Mouse (Mus musculus): ENCODE results near the gene Tha1. TPM values are rescaled to one million over a fixed set of nuclear protein-coding genes. Genes with fewer than 3 reads are reported as not detected.

Gene Tha1
- polyA plus RNA-seq, 1 experiment from 2014 or later: 7.1 TPM

DNA sequence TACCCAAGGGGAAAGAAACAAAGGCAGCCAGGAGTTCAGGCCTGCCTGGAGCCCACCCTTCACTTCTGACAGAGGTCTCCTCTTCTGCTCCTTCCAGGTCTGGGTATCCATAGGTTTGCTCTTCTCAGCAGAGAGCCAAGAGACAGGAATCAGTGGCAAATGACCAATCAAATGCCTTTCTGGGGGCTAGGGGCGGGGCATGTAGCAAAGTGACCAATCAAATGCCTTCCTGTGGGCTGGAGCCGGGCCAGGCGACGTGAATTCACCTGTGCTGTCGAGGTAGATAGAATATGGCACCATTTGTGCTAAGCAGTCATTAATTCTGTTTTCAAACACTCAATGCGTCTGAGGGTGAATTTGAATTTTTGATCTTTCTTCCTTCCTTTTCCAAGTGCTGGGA, 18.9 kb upstream of the Tha1 start:
- Histone ChIP-seq H3K4me3 (replicated peaks) (no peak overlapping the region), H3K9me3 (no peaks in the 10 kb centered on the region), H3K4me2 (no peak overlapping the region), H3K4me1 (peaks cover 43% of the 10 kb centered on the region), H3K36me3 (no peaks in the 10 kb centered on the region), H3K27me3 (replicated peaks) (no peaks in the 10 kb centered on the region), H3K9ac (no peak overlapping the region), H3K27ac (no peak overlapping the region)
- no peak for ATAC-seq (ENCODE audit: insufficient read depth, low FRiP score, low read depth)
- 53% methylated on average over 6 of the region's 6 CpGs for WGBS

DNA sequence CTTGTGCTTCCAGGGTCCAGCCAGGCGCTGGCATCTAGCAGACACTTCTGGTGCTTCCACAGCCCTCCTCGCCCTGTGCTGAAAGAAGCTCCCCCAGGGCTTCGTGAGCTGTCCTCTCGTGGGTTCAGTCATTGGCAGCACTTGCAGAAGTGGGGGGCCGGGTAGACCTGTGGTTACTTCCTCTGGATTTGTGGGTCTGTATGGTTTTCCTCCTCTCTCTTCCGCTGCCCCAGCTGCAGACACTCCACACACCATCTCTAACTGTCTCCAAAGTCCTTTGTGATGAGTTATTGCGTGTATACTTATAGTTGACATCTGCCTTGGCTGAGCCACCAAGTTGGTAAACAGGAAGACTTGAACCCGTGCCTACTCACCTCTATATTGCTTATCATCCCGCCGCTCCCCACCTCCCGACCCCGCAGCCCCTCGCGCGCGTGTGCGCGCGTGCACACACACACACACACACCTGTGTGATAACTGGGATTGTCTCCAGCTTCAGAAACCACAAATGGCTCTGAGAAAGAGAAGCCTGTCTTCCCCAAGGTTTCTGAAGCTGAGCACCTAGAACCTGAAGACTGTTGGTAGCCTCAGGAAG, 18.4 kb upstream of the Tha1 start:
- no peaks in the 10 kb centered on the region for H3K9me3 ChIP-seq
- no peak overlapping the region for H3K27ac ChIP-seq
- no peak for ATAC-seq (ENCODE audit: insufficient read depth, low FRiP score, low read depth)
- H3K9ac ChIP-seq: no peak overlapping the region
- WGBS: 84% methylated on average over 19 of the region's 19 CpGs
- H3K4me3 ChIP-seq (replicated peaks): no peak overlapping the region
- peaks cover 43% of the 10 kb centered on the region for H3K4me1 ChIP-seq
- H3K27me3 ChIP-seq (replicated peaks): no peaks in the 10 kb centered on the region
- H3K36me3 ChIP-seq: no peaks in the 10 kb centered on the region
- no peak overlapping the region for H3K4me2 ChIP-seq

DNA sequence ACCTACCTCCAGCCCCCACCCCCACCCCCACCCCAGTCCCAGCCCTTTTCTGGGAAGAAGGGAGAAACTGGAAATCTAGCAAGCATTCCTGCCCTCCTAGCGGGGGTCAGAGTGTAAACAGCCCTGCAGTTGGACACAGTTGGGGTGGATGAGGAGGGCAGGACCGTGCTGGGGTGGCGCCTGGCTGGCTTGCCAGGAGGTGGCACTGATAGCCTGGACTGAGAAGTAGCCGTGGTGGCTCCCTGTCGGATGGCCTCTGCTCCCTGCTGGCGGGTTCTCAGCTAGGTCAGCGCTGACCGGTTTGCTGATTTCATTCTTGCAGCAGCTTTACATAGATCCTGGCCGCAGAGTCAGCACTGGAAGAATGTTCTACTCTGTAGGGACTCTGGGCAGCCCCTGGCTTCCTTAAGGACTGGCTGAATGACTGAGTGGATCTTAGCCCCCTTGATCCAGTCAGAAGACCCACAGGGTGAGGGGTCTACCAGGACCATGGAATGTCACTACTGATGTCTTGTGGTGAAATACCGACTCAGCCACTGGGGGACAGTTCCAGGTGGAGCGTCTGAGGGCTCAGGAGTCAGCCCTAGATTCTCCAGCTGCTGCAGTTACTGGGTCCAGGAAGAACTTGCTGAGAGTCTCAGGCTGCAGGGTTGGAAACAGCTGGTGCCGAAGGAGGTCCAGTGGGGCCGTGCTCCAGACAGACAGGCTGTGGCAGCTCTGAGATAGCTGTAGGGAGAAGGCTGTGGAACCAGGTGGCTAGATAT, 17.4 kb upstream of the Tha1 start:
- Histone ChIP-seq H3K36me3 (no peaks in the 10 kb centered on the region), H3K4me2 (peak overlapping the region; percentile 57), H3K27me3 (replicated peaks) (no peaks in the 10 kb centered on the region), H3K27ac (0 out of 2 replicates have a peak overlapping the region, but pooled peaks have one; percentile 17), H3K9me3 (no peaks in the 10 kb centered on the region), H3K4me3 (replicated peaks) (no peak overlapping the region), H3K4me1 (peaks cover 43% of the 10 kb centered on the region), H3K9ac (no peak overlapping the region)
- 28% methylated on average over 13 of the region's 13 CpGs for WGBS
- peak; percentile 29; the same call in 1 of the 2 replicates for ATAC-seq (ENCODE audit: insufficient read depth, low FRiP score, low read depth)

DNA sequence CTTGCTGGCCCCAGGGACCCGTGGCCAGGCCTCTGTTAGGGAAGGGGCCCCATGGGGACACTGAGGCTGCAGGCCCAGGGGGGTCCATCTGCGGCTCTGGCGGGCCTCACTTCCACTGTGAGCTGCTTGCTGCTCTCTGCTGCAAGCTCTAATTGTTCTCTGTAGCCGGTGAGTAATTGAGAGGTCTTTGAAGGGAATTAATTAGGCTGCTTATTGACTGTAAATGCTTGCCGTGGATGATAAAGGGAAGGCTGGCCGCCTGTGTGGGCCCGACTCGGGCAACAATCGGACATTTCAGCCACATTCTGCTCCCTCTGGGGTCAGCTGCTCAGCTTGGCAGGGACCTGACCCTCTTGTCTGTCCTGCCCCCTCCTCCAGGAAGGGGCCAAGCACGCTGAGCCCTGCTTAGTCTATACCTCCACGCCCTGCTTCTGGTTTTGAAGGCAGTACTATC, 16.6 kb upstream of the Tha1 start:
- peak overlapping the region; percentile 57 for H3K4me2 ChIP-seq

DNA sequence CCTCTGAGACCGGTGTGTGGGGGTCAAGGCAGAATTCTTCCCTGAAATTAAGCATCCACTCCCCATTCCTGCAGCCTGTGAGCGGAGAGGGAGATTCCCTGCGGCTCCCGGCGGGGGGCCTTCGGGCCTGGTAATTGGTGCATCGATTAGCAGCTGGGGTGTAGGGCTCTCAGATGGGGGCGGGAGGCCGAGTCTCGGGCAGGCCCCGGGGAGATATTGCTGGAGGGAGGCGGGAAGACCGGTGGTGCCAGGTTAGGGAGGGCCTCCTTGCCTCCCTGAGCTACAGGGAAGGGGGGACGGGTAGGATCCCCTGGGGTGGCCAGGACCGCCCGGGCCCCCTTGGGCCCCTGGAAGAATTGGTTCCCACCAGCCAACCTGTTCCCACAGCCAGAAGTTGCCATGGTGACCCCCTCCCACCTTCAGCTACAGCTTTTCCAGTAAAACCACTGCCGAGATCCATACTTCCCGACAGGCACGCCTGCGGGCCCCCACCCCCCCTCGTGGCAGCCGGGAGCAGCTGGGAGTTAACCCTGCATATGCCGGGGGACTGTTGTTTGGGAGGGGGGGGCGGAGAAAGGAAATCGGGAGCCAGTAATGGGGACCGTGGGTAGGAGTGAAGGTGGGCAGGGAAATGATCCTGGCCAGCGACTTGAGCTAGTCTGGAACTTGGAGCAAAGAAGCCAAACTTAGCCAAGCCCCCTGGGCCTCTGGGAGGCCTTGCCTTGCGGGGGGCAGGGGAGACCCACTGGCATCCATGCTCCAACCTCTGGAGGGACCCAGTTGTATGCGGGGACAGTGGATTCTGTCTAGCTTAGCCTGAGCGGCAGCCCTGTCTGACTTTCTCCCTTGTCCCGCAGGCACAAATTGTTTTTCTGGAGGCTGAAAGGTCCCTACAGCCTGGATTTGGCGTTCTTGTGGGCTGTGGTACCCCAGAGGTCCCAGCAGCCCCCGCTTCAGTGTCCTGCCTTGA, 15.9 kb upstream of the Tha1 start:
- peak overlapping the region; percentile 35 for H3K27ac ChIP-seq
- H3K4me3 ChIP-seq (replicated peaks): peak overlapping the region; percentile 28
- no peaks in the 10 kb centered on the region for H3K27me3 ChIP-seq (replicated peaks)
- WGBS: 10% methylated on average over 33 of the region's 33 CpGs
- peak overlapping the region; percentile 57 for H3K4me2 ChIP-seq
- no peaks in the 10 kb centered on the region for H3K36me3 ChIP-seq
- ATAC-seq (ENCODE audit: insufficient read depth, low FRiP score, low read depth): peak; percentile 44; the same call in 1 of the 2 replicates
- H3K9me3 ChIP-seq: no peaks in the 10 kb centered on the region
- H3K4me1 ChIP-seq: peaks cover 43% of the 10 kb centered on the region
- no peak overlapping the region for H3K9ac ChIP-seq

More for the DNA sequence above, 16.6 kb upstream of the Tha1 start:
- Histone ChIP-seq H3K9me3 (no peaks in the 10 kb centered on the region), H3K9ac (no peak overlapping the region), H3K36me3 (no peaks in the 10 kb centered on the region), H3K4me3 (replicated peaks) (peak overlapping the region; percentile 28), H3K27me3 (replicated peaks) (no peaks in the 10 kb centered on the region), H3K27ac (peak overlapping the region; percentile 17), H3K4me1 (peaks cover 43% of the 10 kb centered on the region)
- 19% methylated on average over 11 of the region's 11 CpGs for WGBS
- ATAC-seq (ENCODE audit: insufficient read depth, low FRiP score, low read depth): no peak

DNA sequence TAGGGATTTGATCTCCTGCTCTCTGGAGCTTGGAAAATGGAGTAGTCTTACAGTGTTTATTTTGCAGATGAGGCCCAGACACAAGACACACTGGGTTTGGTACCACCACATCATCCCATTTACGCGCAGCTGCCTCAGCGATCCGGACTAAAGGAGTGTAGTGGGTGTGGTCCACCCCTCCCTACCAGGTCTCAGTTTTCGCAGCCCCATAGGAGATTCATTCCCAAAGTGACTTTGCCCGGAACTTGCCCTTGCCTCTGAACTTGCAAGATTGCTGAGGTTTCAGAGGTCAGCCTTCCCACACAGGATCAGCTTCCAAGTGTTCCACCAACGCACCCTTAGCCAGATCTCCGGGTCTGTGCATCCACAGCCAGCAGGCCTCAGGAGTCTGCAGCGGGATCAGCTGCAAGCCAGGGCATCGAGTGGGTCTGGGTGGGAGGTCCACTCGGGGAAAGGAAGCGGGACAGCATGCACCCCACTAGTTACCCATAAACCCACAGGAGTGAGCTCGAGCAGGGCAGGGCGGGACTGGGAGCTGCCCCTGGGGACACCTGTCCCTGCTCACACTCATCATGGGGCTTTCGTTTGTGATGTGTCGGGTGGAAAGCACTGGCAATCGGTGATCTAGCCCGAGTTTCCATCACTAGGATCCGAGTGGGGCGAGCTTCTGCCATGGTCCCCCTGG, 15.0 kb upstream of the Tha1 start:
- H3K27me3 ChIP-seq (replicated peaks): no peaks in the 10 kb centered on the region
- 0 out of 2 replicates have a peak overlapping the region, but pooled peaks have one; percentile 35 for H3K27ac ChIP-seq
- H3K9ac ChIP-seq: no peak overlapping the region
- no peak for ATAC-seq (ENCODE audit: insufficient read depth, low FRiP score, low read depth)
- peak overlapping the region; percentile 28; the same call in 1 of the 2 replicates for H3K4me3 ChIP-seq (replicated peaks)
- WGBS: 28% methylated on average over 20 of the region's 20 CpGs
- H3K9me3 ChIP-seq: no peaks in the 10 kb centered on the region
- peaks cover 43% of the 10 kb centered on the region for H3K4me1 ChIP-seq
- no peaks in the 10 kb centered on the region for H3K36me3 ChIP-seq
- H3K4me2 ChIP-seq: peak overlapping the region; percentile 57

DNA sequence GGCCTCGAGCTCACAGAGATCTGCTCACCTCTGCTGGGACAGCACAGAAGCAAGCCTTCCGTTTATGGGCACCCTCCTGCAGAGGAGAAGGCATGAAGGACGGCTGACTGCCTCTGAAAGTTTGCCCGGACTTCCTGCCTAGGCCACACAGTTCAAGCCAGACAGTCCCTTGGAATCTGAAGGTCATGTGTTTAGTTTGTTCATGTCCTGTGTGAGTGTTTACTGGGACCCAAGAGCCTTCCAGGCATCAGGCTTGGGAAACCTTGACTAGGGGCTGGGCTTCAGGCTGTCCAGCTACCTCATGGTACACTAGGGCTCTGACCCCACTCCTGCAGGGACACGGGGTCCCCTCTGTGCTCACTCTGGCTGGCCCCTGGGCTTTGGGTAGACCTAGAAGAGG, 12.7 kb upstream of the Tha1 start:
- Histone ChIP-seq H3K4me2 (no peak overlapping the region), H3K27ac (no peak overlapping the region), H3K4me3 (replicated peaks) (no peak overlapping the region), H3K36me3 (no peaks in the 10 kb centered on the region), H3K4me1 (peaks cover 48% of the 10 kb centered on the region), H3K9me3 (no peaks in the 10 kb centered on the region), H3K9ac (no peak overlapping the region), H3K27me3 (replicated peaks) (no peaks in the 10 kb centered on the region)
- 46% methylated on average over 5 of the region's 5 CpGs for WGBS
- ATAC-seq (ENCODE audit: insufficient read depth, low FRiP score, low read depth): no peak

DNA sequence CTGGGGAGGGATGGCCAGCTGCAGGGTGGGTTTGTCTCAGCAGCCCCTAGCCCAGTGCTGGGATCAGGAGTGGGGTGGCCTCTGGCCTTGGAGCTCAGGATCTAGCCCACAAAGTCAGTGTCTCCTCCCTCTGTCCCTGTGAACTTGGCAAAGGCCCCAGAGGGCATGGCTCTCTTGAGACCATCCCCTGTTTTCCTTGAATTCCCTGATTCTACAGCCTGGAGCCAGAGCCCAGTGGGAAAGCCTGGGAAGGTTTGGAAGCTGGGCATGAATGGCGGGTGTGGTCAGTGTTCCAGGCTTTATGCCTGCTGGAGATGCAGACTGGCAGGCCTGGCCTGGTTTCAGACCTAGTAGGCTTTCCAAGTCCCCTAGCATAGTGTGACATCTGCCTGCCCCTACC, 8.9 kb upstream of the Tha1 start:
- H3K4me2 ChIP-seq: no peak overlapping the region
- WGBS: 78% methylated on average over 1 of the region's 1 CpGs
- H3K9ac ChIP-seq: no peak overlapping the region
- H3K4me1 ChIP-seq: peaks cover 36% of the 10 kb centered on the region
- H3K36me3 ChIP-seq: no peaks in the 10 kb centered on the region
- no peak for ATAC-seq (ENCODE audit: insufficient read depth, low FRiP score, low read depth)
- no peaks in the 10 kb centered on the region for H3K9me3 ChIP-seq
- H3K27ac ChIP-seq: peak overlapping the region; percentile 62
- no peak overlapping the region for H3K4me3 ChIP-seq (replicated peaks)
- H3K27me3 ChIP-seq (replicated peaks): no peaks in the 10 kb centered on the region

DNA sequence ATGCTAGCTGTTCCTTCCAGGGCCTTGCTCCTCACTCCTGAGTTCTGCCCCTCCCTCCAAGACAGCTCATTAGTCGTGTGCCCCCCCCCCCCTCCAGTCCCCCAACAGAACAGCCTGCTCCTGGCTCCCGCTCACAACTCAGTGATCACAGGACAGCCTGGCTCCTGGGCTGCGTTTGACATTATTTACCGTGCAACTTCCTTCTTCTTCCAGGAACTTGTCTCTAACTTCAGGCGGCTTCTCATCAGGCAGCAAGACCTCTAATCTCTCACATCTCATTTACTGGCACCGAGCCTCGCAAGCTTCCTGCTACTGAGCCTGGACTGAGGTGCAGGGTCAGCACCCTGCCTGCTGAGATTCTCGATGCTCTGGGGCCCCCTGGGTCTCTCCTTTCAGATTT, 8.5 kb upstream of the Tha1 start:
- no peak overlapping the region for H3K4me3 ChIP-seq (replicated peaks)
- no peak; the same call in 1 of the 2 replicates for ATAC-seq (ENCODE audit: insufficient read depth, low FRiP score, low read depth)
- no peak overlapping the region for H3K4me2 ChIP-seq
- no peaks in the 10 kb centered on the region for H3K36me3 ChIP-seq
- H3K9me3 ChIP-seq: no peaks in the 10 kb centered on the region
- 3% methylated on average over 7 of the region's 8 CpGs for WGBS
- no peaks in the 10 kb centered on the region for H3K27me3 ChIP-seq (replicated peaks)
- H3K9ac ChIP-seq: no peak overlapping the region
- peaks cover 36% of the 10 kb centered on the region for H3K4me1 ChIP-seq
- H3K27ac ChIP-seq: peak overlapping the region; percentile 62

DNA sequence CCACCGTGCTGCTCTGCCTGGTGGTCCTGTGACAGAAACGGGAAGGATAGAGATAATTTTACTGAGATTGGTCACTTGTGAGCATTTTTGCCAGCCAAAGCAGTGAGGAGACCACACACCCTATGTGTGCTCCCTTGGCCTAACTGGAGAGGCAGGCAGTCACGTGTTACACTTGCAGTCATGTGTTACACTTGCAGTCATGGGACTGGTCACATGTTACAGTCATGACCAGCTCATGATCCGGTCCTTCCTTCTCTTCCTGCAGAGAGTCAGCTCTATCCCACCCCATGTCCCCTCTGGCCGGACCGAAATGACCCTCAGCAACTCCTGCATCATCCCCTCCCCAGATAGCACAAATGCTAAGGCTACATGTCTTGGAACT, 7.7 kb upstream of the Tha1 start:
- H3K4me1 ChIP-seq: peaks cover 36% of the 10 kb centered on the region
- 75% methylated on average over 6 of the region's 6 CpGs for WGBS

DNA sequence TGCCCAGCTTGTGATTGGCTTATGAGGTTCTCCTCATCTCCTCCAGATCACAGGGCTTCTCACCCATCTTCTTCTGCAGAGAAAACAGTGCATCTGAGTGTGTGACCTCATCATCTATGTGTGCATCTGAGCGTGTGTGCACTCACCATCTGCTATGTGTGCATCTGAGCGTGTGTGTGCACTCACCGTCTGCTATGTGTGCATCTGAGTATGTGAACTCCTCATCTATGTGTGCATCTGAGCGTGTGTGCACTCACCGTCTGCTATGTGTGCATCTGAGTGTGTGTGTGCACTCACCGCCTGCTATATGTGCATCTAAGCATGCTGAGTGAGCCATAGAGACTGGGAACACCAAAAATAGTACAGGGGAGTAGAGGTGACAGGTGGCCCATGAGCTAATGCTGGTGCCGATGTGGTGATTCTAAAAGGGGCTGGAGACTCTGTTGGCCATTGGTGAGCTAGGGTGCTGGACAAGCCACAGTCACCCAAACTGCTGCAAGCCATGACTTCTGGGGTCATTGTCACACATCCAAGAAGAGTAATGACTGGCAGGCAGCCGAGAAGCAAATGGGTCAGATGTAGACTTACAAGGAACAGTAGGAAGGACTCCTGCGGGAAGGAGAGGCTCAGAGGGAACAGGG, 7.2 kb upstream of the Tha1 start:
- H3K9me3 ChIP-seq: no peaks in the 10 kb centered on the region
- H3K36me3 ChIP-seq: no peaks in the 10 kb centered on the region
- no peak overlapping the region for H3K4me2 ChIP-seq
- H3K9ac ChIP-seq: no peak overlapping the region
- no peak overlapping the region for H3K4me3 ChIP-seq (replicated peaks)
- H3K27me3 ChIP-seq (replicated peaks): no peaks in the 10 kb centered on the region
- H3K27ac ChIP-seq: 0 out of 2 replicates have a peak overlapping the region, but pooled peaks have one; percentile 62
- ATAC-seq (ENCODE audit: insufficient read depth, low FRiP score, low read depth): no peak
- H3K4me1 ChIP-seq: peaks cover 37% of the 10 kb centered on the region
- WGBS: 90% methylated on average over 9 of the region's 9 CpGs

More for the DNA sequence above, 7.7 kb upstream of the Tha1 start:
- Histone ChIP-seq H3K4me3 (replicated peaks) (no peak overlapping the region), H3K9me3 (no peaks in the 10 kb centered on the region), H3K27ac (0 out of 2 replicates have a peak overlapping the region, but pooled peaks have one; percentile 62), H3K36me3 (no peaks in the 10 kb centered on the region), H3K4me2 (no peak overlapping the region), H3K27me3 (replicated peaks) (no peaks in the 10 kb centered on the region), H3K9ac (no peak overlapping the region)
- ATAC-seq (ENCODE audit: insufficient read depth, low FRiP score, low read depth): no peak

Data from stomach, embryonic 15.5 days (tissue).